Mouse (Mus musculus): ENCODE results near the gene Lrrc75a. TPM values are rescaled to one million over a fixed set of nuclear protein-coding genes. Genes with fewer than 3 reads are reported as not detected.

Gene Lrrc75a
- polyA plus RNA-seq, 1 experiment from 2014 or later, result 13.6 TPM

DNA sequence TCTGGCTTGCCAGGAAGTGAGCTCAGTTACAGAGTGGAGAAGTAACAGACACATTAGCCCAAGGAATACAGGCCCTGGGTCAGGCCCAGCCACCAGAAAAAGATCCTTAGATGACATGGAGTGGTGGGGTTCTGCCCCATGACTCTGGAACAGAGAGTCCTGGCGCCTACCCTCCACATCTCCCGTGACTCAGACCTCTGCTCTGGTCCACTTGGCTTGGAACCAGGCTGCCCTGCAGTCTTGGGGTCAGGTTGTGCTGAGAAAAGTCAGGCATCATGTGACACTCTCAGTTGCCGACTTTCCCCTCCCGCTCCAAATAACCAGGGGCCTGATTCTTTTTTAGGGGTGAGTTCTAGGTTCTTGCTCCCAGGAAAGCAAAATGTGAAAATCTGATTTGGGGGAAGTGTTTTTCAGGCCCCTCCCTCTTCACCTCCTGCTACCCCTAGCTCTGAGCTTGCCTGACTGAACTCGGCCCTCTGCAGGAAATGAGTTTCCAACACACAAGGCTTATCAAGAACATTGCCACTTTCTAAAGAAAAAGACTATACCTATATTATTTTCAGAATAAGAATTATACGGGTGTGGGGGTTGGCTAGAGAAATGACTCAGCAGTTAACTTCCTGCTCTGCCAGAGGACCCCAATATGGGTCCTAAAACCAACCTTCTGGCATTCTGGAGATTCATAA lies 89.2 kb downstream of the Lrrc75a start:
- H3K9me3 ChIP-seq (ENCODE audit: control insufficient read depth, low read length), result no peaks in the 10 kb centered on the region
- no peak overlapping the region for H3K4me3 ChIP-seq (ENCODE audit: low read depth, low read length)
- no peak overlapping the region for H3K4me2 ChIP-seq (ENCODE audit: low read depth)
- H3K27ac ChIP-seq (ENCODE audit: low read depth, low read length), result no peak overlapping the region
- H3K36me3 ChIP-seq (ENCODE audit: control insufficient read depth, insufficient read depth, low read length), result no peaks in the 10 kb centered on the region
- ATAC-seq (ENCODE audit: insufficient read depth, low FRiP score, low TSS enrichment) (no peak), DNase-seq (ENCODE audit: low spot score) (no peak)
- H3K4me1 ChIP-seq (ENCODE audit: control insufficient read depth, insufficient read depth, low read length), result peaks cover 12% of the 10 kb centered on the region
- H3K9ac ChIP-seq (ENCODE audit: low read length), result no peak overlapping the region; the same call in 1 of the 2 replicates
- no peaks in the 10 kb centered on the region for H3K27me3 ChIP-seq (ENCODE audit: control insufficient read depth, insufficient read depth, low read length)
- WGBS, result 69% methylated on average over 6 of the region's 6 CpGs

DNA sequence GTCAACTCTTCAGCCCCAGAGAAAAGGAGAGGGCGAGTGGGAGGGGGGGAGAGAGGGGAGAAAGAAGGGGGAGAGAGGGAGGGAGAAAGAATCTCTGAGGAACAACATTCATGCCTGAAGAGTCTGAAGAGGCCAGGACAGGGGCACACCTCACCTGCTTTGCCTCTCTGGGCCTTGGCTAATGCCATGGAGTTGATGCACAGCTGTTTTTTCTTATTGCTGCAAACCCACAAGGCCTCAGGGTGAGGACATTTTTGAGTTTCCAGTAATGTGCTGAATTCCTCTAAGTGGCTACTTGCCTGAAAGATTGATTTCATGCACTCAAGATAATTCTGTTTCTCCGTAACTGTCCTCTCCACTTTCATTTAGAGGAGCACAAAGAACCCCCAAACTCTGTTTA lies 90.2 kb downstream of the Lrrc75a start:
- no peak overlapping the region for H3K4me2 ChIP-seq (ENCODE audit: low read depth)
- no peak overlapping the region for H3K4me3 ChIP-seq (ENCODE audit: low read depth, low read length)
- H3K27ac ChIP-seq (ENCODE audit: low read depth, low read length), result no peak overlapping the region
- H3K27me3 ChIP-seq (ENCODE audit: control insufficient read depth, insufficient read depth, low read length), result no peaks in the 10 kb centered on the region
- peaks cover 18% of the 10 kb centered on the region for H3K4me1 ChIP-seq (ENCODE audit: control insufficient read depth, insufficient read depth, low read length)
- no peak for ATAC-seq (ENCODE audit: insufficient read depth, low FRiP score, low TSS enrichment)
- H3K9me3 ChIP-seq (ENCODE audit: control insufficient read depth, low read length), result no peaks in the 10 kb centered on the region
- 78% methylated on average over 2 of the region's 2 CpGs for WGBS
- DNase-seq (ENCODE audit: low spot score), result no peak
- H3K9ac ChIP-seq (ENCODE audit: low read length), result no peak overlapping the region
- no peaks in the 10 kb centered on the region for H3K36me3 ChIP-seq (ENCODE audit: control insufficient read depth, insufficient read depth, low read length)

DNA sequence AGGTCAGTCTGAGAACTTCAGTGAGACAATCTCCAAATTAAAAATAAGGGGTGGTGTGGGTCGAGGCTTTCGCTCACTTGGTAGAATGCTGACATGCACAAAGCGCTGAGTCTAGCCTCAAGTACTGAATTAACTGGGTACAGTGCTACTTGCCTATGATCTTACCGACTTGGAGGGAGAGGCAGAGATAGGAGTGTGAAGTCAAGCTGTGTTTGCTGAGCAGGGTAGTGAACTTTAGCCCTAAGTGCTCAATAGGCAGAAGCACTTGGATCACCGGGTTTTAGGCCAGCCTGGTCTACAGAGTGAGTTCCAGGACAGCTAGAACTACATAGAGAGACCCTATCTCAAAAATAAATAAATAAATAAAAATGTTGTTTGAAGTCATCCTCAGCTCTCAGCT lies 91.1 kb downstream of the Lrrc75a start:
- H3K9ac ChIP-seq (ENCODE audit: low read length), result no peak overlapping the region
- H3K9me3 ChIP-seq (ENCODE audit: control insufficient read depth, low read length), result no peaks in the 10 kb centered on the region
- H3K27me3 ChIP-seq (ENCODE audit: control insufficient read depth, insufficient read depth, low read length), result no peaks in the 10 kb centered on the region
- H3K4me3 ChIP-seq (ENCODE audit: low read depth, low read length), result no peak overlapping the region
- 69% methylated on average over 5 of the region's 5 CpGs for WGBS
- H3K36me3 ChIP-seq (ENCODE audit: control insufficient read depth, insufficient read depth, low read length), result no peaks in the 10 kb centered on the region
- peaks cover 18% of the 10 kb centered on the region for H3K4me1 ChIP-seq (ENCODE audit: control insufficient read depth, insufficient read depth, low read length)
- H3K27ac ChIP-seq (ENCODE audit: low read depth, low read length), result no peak overlapping the region
- no peak overlapping the region for H3K4me2 ChIP-seq (ENCODE audit: low read depth)
- DNase-seq (ENCODE audit: low spot score) (no peak), ATAC-seq (ENCODE audit: insufficient read depth, low FRiP score, low TSS enrichment) (no peak)

DNA sequence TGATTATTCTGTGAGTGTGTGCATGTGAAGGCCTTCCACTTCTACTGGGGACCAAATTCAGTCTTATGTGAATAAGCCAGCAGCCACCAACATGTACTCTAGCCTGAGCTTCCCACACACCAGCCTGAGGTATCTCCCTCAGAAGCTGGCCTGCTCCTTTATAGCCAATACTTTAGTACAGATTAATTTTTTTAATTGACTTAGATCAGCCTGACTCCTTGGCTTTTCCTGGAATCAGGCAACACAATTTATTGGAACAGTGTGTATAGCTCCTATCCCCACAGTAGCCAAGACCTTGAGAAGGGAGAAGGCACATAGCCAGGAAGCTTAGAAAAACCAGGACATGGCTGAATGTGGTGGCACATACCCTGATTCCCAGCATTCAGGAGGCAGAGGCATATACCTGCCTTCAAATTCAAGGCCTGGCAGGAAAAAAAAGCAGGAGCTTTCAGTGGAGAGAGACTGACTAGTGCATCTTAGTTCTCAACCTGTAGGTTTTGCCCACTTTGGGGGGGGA lies 92.4 kb downstream of the Lrrc75a start:
- H3K4me2 ChIP-seq (ENCODE audit: low read depth), result no peak overlapping the region
- H3K9ac ChIP-seq (ENCODE audit: low read length), result no peak overlapping the region
- H3K36me3 ChIP-seq (ENCODE audit: control insufficient read depth, insufficient read depth, low read length), result no peaks in the 10 kb centered on the region
- no peaks in the 10 kb centered on the region for H3K27me3 ChIP-seq (ENCODE audit: control insufficient read depth, insufficient read depth, low read length)
- peaks cover 18% of the 10 kb centered on the region for H3K4me1 ChIP-seq (ENCODE audit: control insufficient read depth, insufficient read depth, low read length)
- no peak for ATAC-seq (ENCODE audit: insufficient read depth, low FRiP score, low TSS enrichment)
- DNase-seq (ENCODE audit: low spot score), result no peak
- H3K9me3 ChIP-seq (ENCODE audit: control insufficient read depth, low read length), result no peaks in the 10 kb centered on the region
- no peak overlapping the region for H3K4me3 ChIP-seq (ENCODE audit: low read depth, low read length)
- no peak overlapping the region for H3K27ac ChIP-seq (ENCODE audit: low read depth, low read length)

GRCm38 (mm10) chr11:62554934-62555517 lies 93.3 kb downstream of the Lrrc75a start:
- Histone ChIP-seq H3K36me3 (ENCODE audit: control insufficient read depth, insufficient read depth, low read length) (no peaks in the 10 kb centered on the region), H3K27ac (ENCODE audit: low read depth, low read length) (no peak overlapping the region), H3K4me3 (ENCODE audit: low read depth, low read length) (no peak overlapping the region; the same call in 1 of the 2 replicates), H3K9ac (ENCODE audit: low read length) (no peak overlapping the region), H3K27me3 (ENCODE audit: control insufficient read depth, insufficient read depth, low read length) (no peaks in the 10 kb centered on the region), H3K4me2 (ENCODE audit: low read depth) (peak overlapping the region; percentile 72), H3K9me3 (ENCODE audit: control insufficient read depth, low read length) (no peaks in the 10 kb centered on the region), H3K4me1 (ENCODE audit: control insufficient read depth, insufficient read depth, low read length) (peaks cover 16% of the 10 kb centered on the region)
- no peak for ATAC-seq (ENCODE audit: insufficient read depth, low FRiP score, low TSS enrichment)
- no peak for DNase-seq (ENCODE audit: low spot score)

Other genes starting within 250 kb of the Lrrc75a start
- 13.1 and 15.3 TPM in 2 replicates for gene Pigl, start 190.1 kb downstream of the Lrrc75a start, polyA plus RNA-seq (2014; fragmentation: Nextera tagmentation; extraction: Ambion mirVana)
- 160 and 176 TPM in 2 replicates for gene Ncor1, start 190.0 kb downstream of the Lrrc75a start, polyA plus RNA-seq (2014; fragmentation: Nextera tagmentation; extraction: Ambion mirVana)
- 59.6 and 66.7 TPM in 2 replicates for gene Cenpv, start 109.3 kb downstream of the Lrrc75a start, polyA plus RNA-seq (2014; fragmentation: Nextera tagmentation; extraction: Ambion mirVana)
- 3,903 and 3,916 TPM in 2 replicates for gene Ubb, start 97.4 kb downstream of the Lrrc75a start, polyA plus RNA-seq (2014; fragmentation: Nextera tagmentation; extraction: Ambion mirVana)
- gene Trpv2, start 74.0 kb downstream of the Lrrc75a start, polyA plus RNA-seq (2014; fragmentation: Nextera tagmentation; extraction: Ambion mirVana), result 10.0 and 11.7 TPM in 2 replicates
- gene Mmgt2, start 141 bp upstream of the Lrrc75a start, polyA plus RNA-seq (2014; fragmentation: Nextera tagmentation; extraction: Ambion mirVana), result 39.5 and 47.0 TPM in 2 replicates
- gene Zfp287, start 83.4 kb upstream of the Lrrc75a start, polyA plus RNA-seq (2014; fragmentation: Nextera tagmentation; extraction: Ambion mirVana), result 13.6 and 14.4 TPM in 2 replicates
- gene Gm10428, start 104.6 kb upstream of the Lrrc75a start, polyA plus RNA-seq (2014; fragmentation: Nextera tagmentation; extraction: Ambion mirVana), result not detected in 2 replicates
- 28.6 and 29.4 TPM in 2 replicates for gene Zfp286, start 140.9 kb upstream of the Lrrc75a start, polyA plus RNA-seq (2014; fragmentation: Nextera tagmentation; extraction: Ambion mirVana)
- 8.0 and 9.5 TPM in 2 replicates for gene Trim16, start 171.7 kb upstream of the Lrrc75a start, polyA plus RNA-seq (2014; fragmentation: Nextera tagmentation; extraction: Ambion mirVana)
- gene Fbxw10, start 198.5 kb upstream of the Lrrc75a start, polyA plus RNA-seq (2014; fragmentation: Nextera tagmentation; extraction: Ambion mirVana), result 0.19 and 0.50 TPM in 2 replicates
- 43.1 and 46.3 TPM in 2 replicates for gene Tvp23b, start 230.9 kb upstream of the Lrrc75a start, polyA plus RNA-seq (2014; fragmentation: Nextera tagmentation; extraction: Ambion mirVana)